Mouse (Mus musculus): ENCODE data around the gene 5730409E04Rik. TPM values are rescaled to one million over a fixed set of nuclear protein-coding genes. Genes with fewer than 3 reads are reported as not detected.

The 5730409E04Rik gene
- 1.5 and 1.9 TPM in 2 replicates for polyA plus RNA-seq (2015; fragmentation: Nextera tagmentation; extraction: Ambion mirVana)

DNA sequence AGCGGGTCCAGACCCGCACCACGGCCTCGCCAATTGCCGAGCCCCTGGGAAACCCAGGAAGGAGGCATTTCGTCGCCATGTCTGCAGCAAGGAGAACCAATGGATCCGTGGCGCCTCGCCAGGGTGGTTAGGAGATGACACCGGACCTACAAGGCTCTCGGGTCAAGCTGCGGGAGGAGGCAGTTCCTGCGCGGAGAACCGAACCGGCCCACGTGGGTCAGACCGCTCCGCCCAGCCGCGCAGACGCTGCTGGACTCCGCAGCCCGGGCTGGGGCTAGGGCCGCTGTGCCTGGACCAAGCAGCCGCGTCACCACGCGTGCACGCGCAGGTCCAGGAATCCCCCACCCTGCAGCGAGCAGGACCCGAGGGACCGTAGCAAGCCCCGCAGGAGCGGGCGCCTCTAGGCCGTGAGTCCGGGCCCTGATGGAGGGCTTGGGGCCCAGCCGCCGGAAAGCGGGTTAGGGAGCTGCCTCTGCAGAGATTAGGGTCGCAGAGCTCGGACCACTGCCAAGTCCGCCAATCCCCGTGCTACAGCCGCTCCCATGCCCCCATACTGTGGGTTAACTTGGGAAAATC lies at the start of gene 5730409E04Rik:
Gene 5730409E04Rik (plus strand): TSS at position 213 of the 576 bp plus-strand sequence.
- peak within 1 kb of the TSS; percentile 70 for H3K4me3 ChIP-seq (ENCODE audit: low read depth, low read length)
- H3K4me1 ChIP-seq (replicated peaks; ENCODE audit: control insufficient read depth, insufficient read depth), result no peaks in the 10 kb centered on the region
- H3K9me3 ChIP-seq (ENCODE audit: control insufficient read depth, low read length), result no peaks in the 10 kb centered on the region
- peak within 1 kb of the TSS; percentile 72 for H3K4me2 ChIP-seq (replicated peaks; ENCODE audit: low read depth)
- H3K9ac ChIP-seq (ENCODE audit: low read length), result peak within 1 kb of the TSS; percentile 85
- peak within 1 kb of the TSS; percentile 65; the same call in 1 of the 2 replicates for H3K27ac ChIP-seq (replicated peaks)
- DNase-seq (ENCODE audit: low spot score), result peak; percentile 68
- H3K27me3 ChIP-seq (ENCODE audit: control insufficient read depth, insufficient read depth, low read length), result no peaks in the 10 kb centered on the region
- TF ChIP-seq EP300 (optimal IDR thresholded peaks at IDR 0.05) (no peak), CTCF (IDR thresholded peaks at IDR 0.05; ENCODE audit: low read depth) (0 out of 2 replicates have a peak, but pooled peaks have one; percentile 1)
- H3K36me3 ChIP-seq (ENCODE audit: control insufficient read depth, insufficient read depth, low read length), result 0 out of 2 replicates have a peak, but pooled peaks cover 2% of the 10 kb centered on the region
- ATAC-seq (ENCODE audit: low FRiP score, low TSS enrichment), result peak; percentile 87
- WGBS, result 1% methylated on average over 48 of the region's 48 CpGs

DNA sequence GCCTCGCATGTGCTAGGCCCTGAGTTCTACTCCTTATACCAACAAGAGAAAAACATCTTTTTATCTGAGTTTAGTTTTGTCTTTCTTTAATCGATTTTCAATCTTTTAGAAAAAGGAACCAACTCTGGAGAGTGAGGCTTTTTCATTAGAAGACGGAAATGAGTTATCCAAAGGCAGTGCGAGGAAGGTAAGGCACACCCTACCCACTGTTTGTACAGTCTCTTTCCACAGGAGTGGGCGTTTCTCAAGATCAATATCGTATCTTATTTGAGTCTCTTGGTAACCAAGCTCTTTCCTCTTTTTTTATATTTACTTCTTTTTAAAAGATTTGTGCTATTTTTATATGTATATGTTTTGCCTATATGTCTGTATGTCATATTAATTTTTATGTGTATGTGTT lies 45.8 kb upstream of the 5730409E04Rik start:
- ATAC-seq (ENCODE audit: low FRiP score, low TSS enrichment) (no peak), DNase-seq (ENCODE audit: low spot score) (no peak)
- no peak overlapping the region for H3K27ac ChIP-seq (replicated peaks)
- H3K27me3 ChIP-seq (ENCODE audit: control insufficient read depth, insufficient read depth, low read length), result no peaks in the 10 kb centered on the region
- H3K36me3 ChIP-seq (ENCODE audit: control insufficient read depth, insufficient read depth, low read length), result peaks cover 6% of the 10 kb centered on the region; the same call in 1 of the 2 replicates
- H3K4me2 ChIP-seq (replicated peaks; ENCODE audit: low read depth), result no peak overlapping the region
- H3K4me3 ChIP-seq (ENCODE audit: low read depth, low read length), result no peak overlapping the region
- H3K9me3 ChIP-seq (ENCODE audit: control insufficient read depth, low read length), result no peaks in the 10 kb centered on the region
- H3K4me1 ChIP-seq (replicated peaks; ENCODE audit: control insufficient read depth, insufficient read depth), result no peaks in the 10 kb centered on the region
- 67% methylated on average over 6 of the region's 6 CpGs for WGBS
- no peak overlapping the region for H3K9ac ChIP-seq (ENCODE audit: low read length)
- TF ChIP-seq EP300 (optimal IDR thresholded peaks at IDR 0.05) (no peak), CTCF (IDR thresholded peaks at IDR 0.05; ENCODE audit: low read depth) (no peak)

DNA sequence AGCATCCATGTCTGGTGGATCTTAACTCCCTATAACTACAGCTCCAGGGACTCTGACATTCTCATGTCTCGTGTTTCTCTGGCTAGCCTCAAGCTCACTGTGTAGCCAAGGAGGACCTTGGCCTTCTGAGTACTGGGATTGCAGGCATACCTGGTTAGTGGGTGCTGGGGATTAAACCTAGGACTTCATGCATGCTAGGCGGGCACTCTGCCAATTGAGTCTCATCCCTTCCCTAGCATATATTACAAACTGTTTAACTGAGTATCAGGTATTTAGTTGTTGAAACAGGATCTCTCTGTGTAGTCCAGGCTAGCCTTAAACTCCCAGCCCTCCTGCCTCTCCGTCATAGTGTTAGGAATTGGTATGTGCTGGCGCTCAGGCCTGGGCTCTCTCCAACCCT lies 42.4 kb upstream of the 5730409E04Rik start:
- H3K9ac ChIP-seq (ENCODE audit: low read length), result no peak overlapping the region
- ATAC-seq (ENCODE audit: low FRiP score, low TSS enrichment) (no peak), DNase-seq (ENCODE audit: low spot score) (no peak)
- H3K4me1 ChIP-seq (replicated peaks; ENCODE audit: control insufficient read depth, insufficient read depth), result no peaks in the 10 kb centered on the region
- 95% methylated on average over 4 of the region's 4 CpGs for WGBS
- H3K27me3 ChIP-seq (ENCODE audit: control insufficient read depth, insufficient read depth, low read length), result no peaks in the 10 kb centered on the region
- H3K36me3 ChIP-seq (ENCODE audit: control insufficient read depth, insufficient read depth, low read length), result peaks cover 6% of the 10 kb centered on the region; the same call in 1 of the 2 replicates
- no peaks in the 10 kb centered on the region for H3K9me3 ChIP-seq (ENCODE audit: control insufficient read depth, low read length)
- H3K4me2 ChIP-seq (replicated peaks; ENCODE audit: low read depth), result no peak overlapping the region
- H3K4me3 ChIP-seq (ENCODE audit: low read depth, low read length), result no peak overlapping the region
- H3K27ac ChIP-seq (replicated peaks), result no peak overlapping the region
- TF ChIP-seq EP300 (optimal IDR thresholded peaks at IDR 0.05) (no peak), CTCF (IDR thresholded peaks at IDR 0.05; ENCODE audit: low read depth) (no peak)

DNA sequence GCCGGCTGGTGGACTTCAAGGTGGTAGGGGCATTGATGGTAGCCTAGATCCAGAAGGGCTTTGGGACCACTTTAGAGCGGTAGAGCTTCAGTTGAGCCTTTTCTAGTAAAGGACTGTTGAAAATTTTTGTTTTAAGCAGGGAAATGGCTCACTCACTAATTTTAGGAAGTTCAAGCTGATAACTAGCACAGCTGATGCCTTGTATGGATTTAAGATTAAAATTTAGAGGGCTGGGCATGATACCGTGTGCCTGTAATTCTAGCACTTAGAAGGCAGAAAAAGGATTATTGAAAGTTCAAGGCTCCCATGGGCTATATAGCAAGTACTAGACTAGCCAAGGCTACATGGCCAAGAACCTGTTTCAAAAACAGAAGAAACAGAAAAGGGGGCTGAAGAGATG lies 39.8 kb upstream of the 5730409E04Rik start:
- Histone ChIP-seq H3K36me3 (ENCODE audit: control insufficient read depth, insufficient read depth, low read length) (peaks cover 6% of the 10 kb centered on the region; the same call in 1 of the 2 replicates), H3K4me2 (replicated peaks; ENCODE audit: low read depth) (no peak overlapping the region), H3K9ac (ENCODE audit: low read length) (no peak overlapping the region), H3K9me3 (ENCODE audit: control insufficient read depth, low read length) (no peaks in the 10 kb centered on the region), H3K4me1 (replicated peaks; ENCODE audit: control insufficient read depth, insufficient read depth) (no peaks in the 10 kb centered on the region), H3K27ac (replicated peaks) (no peak overlapping the region), H3K4me3 (ENCODE audit: low read depth, low read length) (no peak overlapping the region), H3K27me3 (ENCODE audit: control insufficient read depth, insufficient read depth, low read length) (no peaks in the 10 kb centered on the region)
- no peak for ATAC-seq (ENCODE audit: low FRiP score, low TSS enrichment)
- WGBS, result 88% methylated on average over 3 of the region's 3 CpGs
- no peak for DNase-seq (ENCODE audit: low spot score)
- TF ChIP-seq EP300 (optimal IDR thresholded peaks at IDR 0.05) (no peak), CTCF (IDR thresholded peaks at IDR 0.05; ENCODE audit: low read depth) (no peak)

DNA sequence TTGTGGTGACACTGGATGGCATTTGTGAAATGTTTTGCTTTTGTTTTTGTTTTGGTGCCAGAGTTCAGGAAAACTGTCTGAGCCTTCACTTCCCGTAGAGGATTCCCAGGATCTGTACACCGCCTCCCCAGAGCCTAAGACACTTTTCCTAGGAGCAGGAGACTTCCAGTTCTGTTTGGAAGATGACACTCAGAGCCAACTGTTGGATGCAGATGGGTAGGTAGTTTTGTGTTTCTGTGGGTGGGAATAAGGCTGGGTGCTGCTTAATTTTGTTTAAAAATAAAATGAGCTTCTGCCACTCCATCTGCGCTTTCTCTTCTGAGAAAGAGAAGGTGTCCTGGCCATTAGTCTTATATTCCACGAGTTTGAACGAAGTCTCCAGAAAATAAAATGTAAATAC lies 33.3 kb upstream of the 5730409E04Rik start:
- H3K36me3 ChIP-seq (ENCODE audit: control insufficient read depth, insufficient read depth, low read length), result peaks cover 4% of the 10 kb centered on the region
- H3K9ac ChIP-seq (ENCODE audit: low read length), result no peak overlapping the region
- ATAC-seq (ENCODE audit: low FRiP score, low TSS enrichment), result no peak
- no peak overlapping the region for H3K4me2 ChIP-seq (replicated peaks; ENCODE audit: low read depth)
- H3K4me1 ChIP-seq (replicated peaks; ENCODE audit: control insufficient read depth, insufficient read depth), result no peaks in the 10 kb centered on the region
- DNase-seq (ENCODE audit: low spot score), result no peak
- no peaks in the 10 kb centered on the region for H3K9me3 ChIP-seq (ENCODE audit: control insufficient read depth, low read length)
- H3K27me3 ChIP-seq (ENCODE audit: control insufficient read depth, insufficient read depth, low read length), result no peaks in the 10 kb centered on the region
- TF ChIP-seq CTCF (IDR thresholded peaks at IDR 0.05; ENCODE audit: low read depth) (no peak), EP300 (optimal IDR thresholded peaks at IDR 0.05) (no peak)
- 87% methylated on average over 5 of the region's 5 CpGs for WGBS
- H3K27ac ChIP-seq (replicated peaks), result no peak overlapping the region
- H3K4me3 ChIP-seq (ENCODE audit: low read depth, low read length), result no peak overlapping the region

DNA sequence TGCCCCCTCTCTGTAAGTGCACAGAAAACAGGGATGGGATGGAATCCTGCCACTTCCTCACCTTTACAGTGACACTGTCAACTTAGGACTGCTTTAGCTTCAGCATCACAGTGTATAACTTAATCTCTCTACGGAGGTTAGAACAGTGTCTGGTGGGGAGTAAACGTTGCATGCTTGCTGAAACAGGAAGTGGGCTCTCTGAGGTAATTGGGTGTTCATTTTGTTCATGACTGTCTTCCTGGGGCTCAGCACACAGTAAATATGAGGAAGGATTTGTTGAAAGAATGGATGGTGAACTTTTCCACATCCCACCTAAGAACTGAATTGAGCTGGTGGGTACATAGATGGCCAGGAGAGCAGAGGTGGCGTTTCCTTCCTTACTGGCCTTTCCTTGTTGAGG lies 31.7 kb upstream of the 5730409E04Rik start:
- no peaks in the 10 kb centered on the region for H3K9me3 ChIP-seq (ENCODE audit: control insufficient read depth, low read length)
- no peak overlapping the region for H3K4me2 ChIP-seq (replicated peaks; ENCODE audit: low read depth)
- DNase-seq (ENCODE audit: low spot score) (no peak), ATAC-seq (ENCODE audit: low FRiP score, low TSS enrichment) (no peak)
- H3K36me3 ChIP-seq (ENCODE audit: control insufficient read depth, insufficient read depth, low read length), result peaks cover 4% of the 10 kb centered on the region
- TF ChIP-seq EP300 (optimal IDR thresholded peaks at IDR 0.05), result no peak
- no peak for TF ChIP-seq CTCF (IDR thresholded peaks at IDR 0.05; ENCODE audit: low read depth)
- H3K27ac ChIP-seq (replicated peaks), result no peak overlapping the region
- H3K4me3 ChIP-seq (ENCODE audit: low read depth, low read length), result no peak overlapping the region
- 78% methylated on average over 3 of the region's 3 CpGs for WGBS
- H3K4me1 ChIP-seq (replicated peaks; ENCODE audit: control insufficient read depth, insufficient read depth), result no peaks in the 10 kb centered on the region
- no peaks in the 10 kb centered on the region for H3K27me3 ChIP-seq (ENCODE audit: control insufficient read depth, insufficient read depth, low read length)
- no peak overlapping the region for H3K9ac ChIP-seq (ENCODE audit: low read length)
